Mouse (Mus musculus) stomach, embryonic 16.5 days (tissue): ENCODE results near the gene Ascl4. TPM values are rescaled to one million over a fixed set of nuclear protein-coding genes. Genes with fewer than 3 reads are reported as not detected.
A peak's percentile ranks its signal among the peaks of the same experiment; 100 is the strongest.

Source experiments
- ATAC-seq: fragments of 200-750 bp; cut with Nextera tagmentation; 2 replicates; pipeline ENCODE4 v1.8.0; 2017; ENCODE audit warnings: moderate number of reproducible peaks, moderate TSS enrichment; ENCODE audit not compliant: insufficient read depth, low FRiP score
- H3K27ac ChIP-seq: fragments of 300-500 bp; sonication (generic); 2 replicates; pipeline ENCODE4 v1.5.1; 2014; ENCODE audit warnings: low read length
- H3K27me3 ChIP-seq: fragments of 300-500 bp; sonication (generic); 2 replicates; pipeline ENCODE4 v1.6.1; 2014; ENCODE audit warnings: low read length, control low read depth, mixed read lengths; ENCODE audit not compliant: control insufficient read depth, insufficient read depth
- H3K36me3 ChIP-seq: fragments of 300-500 bp; sonication (generic); 2 replicates; pipeline ENCODE4 v1.6.1; 2014; ENCODE audit warnings: low read length; ENCODE audit not compliant: control insufficient read depth, insufficient read depth
- H3K4me1 ChIP-seq: fragments of 300-500 bp; sonication (generic); 2 replicates; pipeline ENCODE4 v1.6.1; 2014; ENCODE audit warnings: low read length, control low read depth, mixed read lengths; ENCODE audit not compliant: control insufficient read depth, insufficient read depth
- H3K4me2 ChIP-seq: fragments of 300-500 bp; sonication (generic); 2 replicates; pipeline ENCODE4 v1.6.1; 2014; ENCODE audit warnings: low read depth, low read length, mixed read lengths
- H3K4me3 ChIP-seq: fragments of 300-500 bp; sonication (generic); replicated peaks from 2 replicates; pipeline ENCODE4 v1.5.1; 2014; ENCODE audit warnings: mild to moderate bottlenecking, low read length
- H3K9ac ChIP-seq: fragments of 300-500 bp; sonication (generic); 2 replicates; pipeline ENCODE4 v1.6.1; 2014; ENCODE audit warnings: low read length
- H3K9me3 ChIP-seq: fragments of 300-500 bp; sonication (generic); replicated peaks from 2 replicates; pipeline ENCODE4 v1.6.1; 2016; ENCODE audit warnings: low read length, control low read depth; ENCODE audit not compliant: control insufficient read depth
- WGBS: fragments of 180-500 bp; shearing (Covaris S2); extraction: QIAGEN DNeasy Blood & Tissue Kit; methylation state at CpG from one replicate; pipeline ENCODE4 v1.1.7; 2014; 5-methylcytosine and 5-hydroxymethylcytosine counted together
- polyA plus RNA-seq: library from polyadenylated mRNA; unstranded; fragments of >200 nt; fragmentation: Nextera tagmentation; extraction: Ambion mirVana; gene quantifications from 2 replicates; pipeline ENCODE4 v1.2.1, GENCODE M21; 2015

Gene Ascl4
- polyA plus RNA-seq, 1 experiment from 2014 or later, result 0.37 TPM

GRCm38 (mm10) chr10:85951765-85952443, 24.4 kb downstream of the Ascl4 start:
- no peak for ATAC-seq
- H3K36me3 ChIP-seq, result peaks cover 28% of the 10 kb centered on the region
- H3K27me3 ChIP-seq, result no peaks in the 10 kb centered on the region
- 85% methylated on average over 6 of the region's 6 CpGs for WGBS
- H3K4me2 ChIP-seq, result no peak overlapping the region
- H3K4me3 ChIP-seq, result no peak overlapping the region
- H3K4me1 ChIP-seq, result peaks cover 4% of the 10 kb centered on the region; the same call in 1 of the 2 replicates
- H3K9ac ChIP-seq, result no peak overlapping the region
- H3K9me3 ChIP-seq, result no peaks in the 10 kb centered on the region
- H3K27ac ChIP-seq, result no peak overlapping the region

- Histone ChIP-seq H3K27me3 (no peaks in the 10 kb centered on the region), H3K4me1 (peaks cover 4% of the 10 kb centered on the region; the same call in 1 of the 2 replicates), H3K4me3 (no peak overlapping the region), H3K36me3 (peaks cover 22% of the 10 kb centered on the region), H3K4me2 (no peak overlapping the region), H3K9me3 (no peaks in the 10 kb centered on the region), H3K9ac (no peak overlapping the region), H3K27ac (no peak overlapping the region)
- 78% methylated on average over 3 of the region's 3 CpGs for WGBS
- ATAC-seq, result no peak
Measured at GRCm38 (mm10) chr10:85953401-85953800, 25.9 kb downstream of the Ascl4 start.

GRCm38 (mm10) chr10:85954429-85954828, 26.9 kb downstream of the Ascl4 start:
- H3K27ac ChIP-seq, result peak overlapping the region; percentile 10; the same call in 1 of the 2 replicates
- no peak overlapping the region for H3K4me2 ChIP-seq
- peaks cover 4% of the 10 kb centered on the region; the same call in 1 of the 2 replicates for H3K4me1 ChIP-seq
- peaks cover 16% of the 10 kb centered on the region for H3K36me3 ChIP-seq
- WGBS, result 67% methylated on average over 2 of the region's 2 CpGs
- no peaks in the 10 kb centered on the region for H3K9me3 ChIP-seq
- no peak overlapping the region for H3K9ac ChIP-seq
- no peak overlapping the region for H3K4me3 ChIP-seq
- no peaks in the 10 kb centered on the region for H3K27me3 ChIP-seq
- no peak; the same call in 1 of the 2 replicates for ATAC-seq

- ATAC-seq, result no peak
Measured at GRCm38 (mm10) chr10:85956871-85957419, 29.5 kb downstream of the Ascl4 start.

GRCm38 (mm10) chr10:85957464-85957950, 30.0 kb downstream of the Ascl4 start, which contains the start of gene Rtcb:
TSS of gene Rtcb (minus strand) at chr10:85957823.
- Histone ChIP-seq H3K27me3 (no peaks in the 10 kb centered on the region), H3K4me2 (peak within 1 kb of the TSS; percentile 60), H3K4me1 (peaks cover 4% of the 10 kb centered on the region; the same call in 1 of the 2 replicates), H3K9ac (peak within 1 kb of the TSS; percentile 92), H3K36me3 (0 out of 2 replicates have a peak, but pooled peaks cover 7% of the 10 kb centered on the region), H3K4me3 (peak within 1 kb of the TSS; percentile 97), H3K27ac (peak within 1 kb of the TSS; percentile 45), H3K9me3 (no peaks in the 10 kb centered on the region)
- peak; percentile 89 for ATAC-seq
- WGBS, result under 1% methylated on average over 38 of the region's 38 CpGs

More at GRCm38 (mm10) chr10:85956871-85957419, 29.5 kb downstream of the Ascl4 start:
- Histone ChIP-seq H3K4me1 (peaks cover 4% of the 10 kb centered on the region; the same call in 1 of the 2 replicates), H3K4me3 (peak overlapping the region; percentile 97), H3K27ac (peak overlapping the region; percentile 45), H3K9me3 (no peaks in the 10 kb centered on the region), H3K27me3 (no peaks in the 10 kb centered on the region), H3K4me2 (peak overlapping the region; percentile 60), H3K9ac (peak overlapping the region; percentile 92), H3K36me3 (0 out of 2 replicates have a peak, but pooled peaks cover 7% of the 10 kb centered on the region)
- WGBS, result 2% methylated on average over 20 of the region's 20 CpGs

- Histone ChIP-seq H3K4me1 (no peaks in the 10 kb centered on the region), H3K9me3 (no peaks in the 10 kb centered on the region), H3K36me3 (no peaks in the 10 kb centered on the region), H3K27me3 (no peaks in the 10 kb centered on the region), H3K4me2 (no peak overlapping the region), H3K9ac (no peak overlapping the region), H3K27ac (no peak overlapping the region), H3K4me3 (no peak overlapping the region)
- WGBS, result 49% methylated on average over 9 of the region's 9 CpGs
- no peak for ATAC-seq
Measured at GRCm38 (mm10) chr10:85962897-85963296, 35.4 kb downstream of the Ascl4 start.

GRCm38 (mm10) chr10:85964316-85964715, 36.8 kb downstream of the Ascl4 start:
- Histone ChIP-seq H3K9me3 (no peaks in the 10 kb centered on the region), H3K36me3 (no peaks in the 10 kb centered on the region), H3K4me2 (no peak overlapping the region), H3K27me3 (no peaks in the 10 kb centered on the region), H3K4me3 (no peak overlapping the region), H3K9ac (no peak overlapping the region), H3K27ac (no peak overlapping the region), H3K4me1 (no peaks in the 10 kb centered on the region)
- no peak for ATAC-seq
- 86% methylated on average over 7 of the region's 7 CpGs for WGBS

GRCm38 (mm10) chr10:85966476-85966875, 39.0 kb downstream of the Ascl4 start:
- no peak for ATAC-seq
- Histone ChIP-seq H3K4me3 (no peak overlapping the region), H3K27me3 (no peaks in the 10 kb centered on the region), H3K36me3 (no peaks in the 10 kb centered on the region), H3K4me1 (no peaks in the 10 kb centered on the region), H3K9me3 (no peaks in the 10 kb centered on the region), H3K4me2 (no peak overlapping the region), H3K27ac (no peak overlapping the region), H3K9ac (no peak overlapping the region)
- 50% methylated on average over 2 of the region's 2 CpGs for WGBS
